Mouse (Mus musculus) embryo, embryonic 9.5 days (tissue): Measurements from ENCODE around the gene Zeb2.
"Not testable (repeated sequence)": the region's sequence is repeated elsewhere in the genome, so short reads cannot be mapped to it uniquely, and the experiment has no call there.

Source experiments
- DNase-seq: peaks from one replicate; pipeline ENCODE4 v3.0.0-alpha.2; 2017; ENCODE audit errors: extremely low spot score

Gene Zeb2

DNA sequence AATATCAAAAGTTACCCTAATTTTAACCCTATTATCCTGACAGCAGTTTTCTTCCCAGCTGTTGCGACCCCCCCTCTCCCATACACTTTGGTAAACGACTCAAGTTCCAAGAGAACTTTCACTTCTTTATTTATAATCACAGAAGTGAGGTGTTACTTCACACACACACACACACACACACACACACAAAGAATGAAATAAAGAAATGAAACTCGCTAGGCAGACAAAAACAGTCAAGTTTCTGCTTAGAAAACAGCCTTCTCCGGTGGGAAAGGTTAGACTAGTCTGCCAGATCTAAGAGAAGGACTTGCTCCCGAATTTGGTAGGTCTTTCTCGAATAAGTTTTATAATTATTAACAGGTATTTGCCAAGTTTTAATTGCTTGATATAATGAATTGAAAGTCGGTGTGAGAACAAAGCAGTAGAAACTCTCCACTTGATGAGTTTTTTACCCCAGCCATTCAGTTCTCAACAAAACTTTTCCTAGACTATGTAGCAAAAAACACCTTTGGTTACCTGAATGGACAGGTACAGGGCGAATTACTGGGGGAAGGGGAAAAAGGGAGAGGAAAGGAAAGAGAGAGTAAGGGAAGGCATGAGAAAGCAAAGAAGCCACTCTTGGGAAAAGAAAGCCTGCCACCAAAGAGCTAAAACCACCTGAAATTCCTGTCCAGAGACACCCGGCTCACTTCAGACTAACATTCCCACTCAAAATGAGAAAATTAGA is 5.0 kb downstream of the Zeb2 start:
- DNase-seq: no peak

DNA sequence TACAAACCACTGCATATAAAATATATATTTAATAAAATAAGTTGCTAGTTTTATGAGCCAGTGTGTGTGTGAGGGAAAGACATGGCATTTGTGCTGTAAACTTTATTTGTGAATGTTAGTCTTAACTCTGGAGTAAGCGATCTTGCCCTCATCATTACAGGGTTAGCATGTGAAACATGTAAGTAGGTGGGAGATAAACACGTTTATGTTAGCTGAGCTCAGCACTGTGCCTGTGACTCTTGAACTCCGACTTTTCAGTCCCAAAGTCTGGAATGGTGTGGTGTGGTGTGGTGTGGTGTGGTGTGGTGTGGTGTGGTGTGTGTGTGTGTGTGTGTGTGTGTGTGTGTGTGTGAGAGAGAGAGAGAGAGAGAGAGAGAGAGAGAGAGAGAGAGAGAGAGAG is 5.6 kb downstream of the Zeb2 start:
- not testable (repeated sequence) for DNase-seq

DNA sequence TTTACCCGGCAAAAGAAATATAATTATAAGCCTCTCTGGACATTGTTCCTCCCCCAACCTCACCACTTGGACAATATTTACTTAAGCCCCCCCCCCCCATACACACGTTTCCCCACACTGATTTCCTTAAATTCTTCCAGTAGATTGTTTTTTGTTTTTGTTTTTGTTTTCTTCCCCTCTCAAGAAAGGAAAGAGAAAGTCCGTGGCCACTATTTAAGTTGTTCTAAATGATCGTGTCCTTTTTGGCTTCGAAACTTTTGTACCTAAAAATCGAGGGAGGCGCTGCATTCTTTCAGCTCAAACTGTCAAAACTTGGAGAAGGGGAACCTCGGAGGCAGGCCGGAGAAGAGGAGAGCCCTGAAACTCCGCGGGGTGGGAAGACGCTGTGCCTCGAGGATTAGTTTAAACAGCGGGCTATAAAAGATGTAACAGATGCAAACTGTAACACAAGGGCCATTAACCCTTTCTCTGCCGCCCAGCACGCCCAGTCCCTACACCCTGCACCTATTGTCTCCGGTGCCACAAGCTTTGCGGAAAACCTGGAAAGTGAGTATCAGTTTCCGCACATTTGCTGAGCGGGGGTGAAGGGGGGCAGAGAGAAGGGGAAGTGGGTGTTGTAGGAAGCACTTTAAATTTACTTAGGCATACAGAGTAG is 6.3 kb downstream of the Zeb2 start:
- no peak for DNase-seq

DNA sequence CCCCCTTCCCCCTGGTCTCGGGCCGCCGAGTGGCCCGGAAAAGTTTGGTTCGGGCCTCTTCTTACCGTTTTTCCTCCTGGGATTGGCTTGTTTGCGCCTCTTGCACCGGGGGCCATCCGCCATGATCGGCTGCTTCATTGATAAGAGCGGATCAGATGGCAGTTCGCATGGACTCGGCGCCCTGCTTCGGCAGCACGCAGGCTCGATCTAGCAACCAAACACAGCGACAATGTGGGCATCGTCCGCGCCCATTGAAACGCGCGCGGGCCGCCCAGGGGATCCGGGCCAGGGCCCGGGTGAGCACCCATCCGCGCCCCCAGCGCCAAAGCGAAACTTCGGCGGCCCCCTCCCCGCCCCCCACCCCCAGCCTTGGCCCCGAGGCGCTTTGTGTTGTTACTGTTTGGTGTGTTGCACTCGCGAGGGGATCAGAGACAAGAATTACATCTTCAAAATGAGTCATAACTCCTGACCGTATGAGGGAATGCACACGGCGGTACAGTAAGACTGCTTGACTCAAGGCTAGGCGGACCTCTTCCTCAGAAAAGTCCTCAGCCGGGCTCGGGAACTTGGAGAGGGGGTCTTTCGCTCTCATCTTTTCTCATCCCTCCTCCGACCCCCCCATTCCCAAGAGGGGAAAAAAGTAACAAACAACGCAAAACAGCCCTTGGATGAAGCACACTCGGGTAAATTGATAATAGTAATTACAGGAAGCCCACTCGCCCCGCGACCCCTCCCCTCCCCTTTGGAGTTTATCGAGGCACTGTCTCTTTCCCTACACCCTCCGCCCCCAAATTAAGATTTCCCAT is 7.0 kb downstream of the Zeb2 start:
- DNase-seq: peak; percentile 73

DNA sequence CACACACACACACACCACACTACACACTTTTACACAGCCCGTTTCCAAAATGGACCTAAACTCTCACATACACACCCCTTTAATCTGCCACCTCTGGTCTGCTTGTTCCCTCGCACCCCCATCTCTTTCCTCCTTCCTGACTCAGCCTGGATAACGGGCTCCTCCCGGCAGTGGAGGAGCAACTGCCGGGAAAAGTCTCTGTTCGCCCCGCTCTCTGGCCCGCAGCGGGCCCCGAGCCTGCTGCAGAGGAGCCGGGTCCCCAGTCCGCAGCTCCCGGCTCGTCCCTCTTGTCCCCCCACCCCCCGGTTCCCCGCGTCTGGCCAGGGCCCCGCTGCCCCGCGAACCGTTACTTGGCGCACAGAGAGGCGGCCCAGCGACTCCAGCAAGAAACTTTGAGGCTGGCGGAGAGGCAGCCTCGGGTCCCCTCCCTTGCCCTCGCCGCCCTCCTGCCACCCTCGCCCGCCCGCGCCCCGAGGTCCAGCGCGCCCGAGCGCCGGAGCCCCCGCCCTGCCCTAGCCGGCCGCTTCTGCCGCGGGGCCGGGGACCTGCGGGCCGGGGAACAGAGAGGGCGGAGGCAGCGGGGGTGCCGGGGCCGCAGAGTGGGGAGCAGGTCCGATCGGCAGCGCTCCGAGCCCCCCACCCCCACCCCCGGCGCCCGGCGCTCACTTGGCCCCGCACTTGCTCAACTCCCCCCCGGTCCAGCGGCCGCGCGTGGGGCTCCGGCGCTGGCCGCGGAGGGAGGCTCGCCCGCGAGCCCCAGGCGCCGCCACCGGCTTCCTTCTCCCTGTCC is 7.8 kb downstream of the Zeb2 start:
- no peak for DNase-seq

DNA sequence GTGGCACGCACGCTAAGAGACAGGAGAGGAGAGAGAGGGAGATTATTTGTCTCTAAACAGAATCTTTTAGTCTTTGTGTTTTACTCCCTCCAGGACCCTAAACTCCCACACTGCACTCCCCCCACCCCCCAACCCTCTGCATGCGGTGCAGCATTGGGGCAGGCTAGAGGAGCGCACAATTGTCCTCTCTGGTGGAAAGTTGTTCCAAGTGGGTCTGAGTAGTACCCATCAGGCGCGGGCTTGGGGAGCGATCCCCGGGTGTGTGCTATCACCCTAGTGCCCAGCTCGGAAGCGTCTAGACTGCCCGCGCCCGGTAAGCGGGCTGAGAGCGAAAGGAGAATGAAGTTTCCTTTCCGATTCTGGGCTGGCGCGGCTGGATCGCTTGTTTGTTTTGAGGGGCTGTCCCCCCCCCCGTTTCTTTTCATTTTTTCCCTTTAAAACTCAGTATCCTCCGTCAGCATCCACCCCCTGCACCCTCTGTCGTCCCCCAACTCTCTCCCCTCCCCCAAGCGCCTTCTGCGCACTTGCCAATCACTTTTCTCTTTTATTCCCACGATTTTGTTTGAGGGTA is 8.6 kb downstream of the Zeb2 start:
- DNase-seq: no peak

DNA sequence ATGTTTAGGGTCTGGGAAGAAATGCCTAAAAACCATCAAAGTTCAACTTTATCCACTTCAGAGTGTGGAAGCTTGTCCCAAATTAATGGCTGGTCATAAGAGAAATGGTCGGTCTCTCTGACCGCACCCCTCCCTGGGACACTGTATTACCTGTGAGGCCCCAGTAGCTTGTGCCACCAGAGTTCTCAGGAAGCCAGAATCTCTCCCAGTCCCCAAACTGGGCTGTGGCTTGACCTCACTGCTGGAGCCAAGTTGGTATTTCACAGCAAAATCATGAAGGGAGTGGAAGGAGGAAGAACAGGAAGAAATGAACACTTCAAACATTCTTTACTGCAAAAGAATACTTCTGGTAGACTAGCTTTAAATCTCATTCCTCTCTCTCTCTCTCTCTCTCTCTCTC is 9.6 kb downstream of the Zeb2 start:
- DNase-seq: no peak

DNA sequence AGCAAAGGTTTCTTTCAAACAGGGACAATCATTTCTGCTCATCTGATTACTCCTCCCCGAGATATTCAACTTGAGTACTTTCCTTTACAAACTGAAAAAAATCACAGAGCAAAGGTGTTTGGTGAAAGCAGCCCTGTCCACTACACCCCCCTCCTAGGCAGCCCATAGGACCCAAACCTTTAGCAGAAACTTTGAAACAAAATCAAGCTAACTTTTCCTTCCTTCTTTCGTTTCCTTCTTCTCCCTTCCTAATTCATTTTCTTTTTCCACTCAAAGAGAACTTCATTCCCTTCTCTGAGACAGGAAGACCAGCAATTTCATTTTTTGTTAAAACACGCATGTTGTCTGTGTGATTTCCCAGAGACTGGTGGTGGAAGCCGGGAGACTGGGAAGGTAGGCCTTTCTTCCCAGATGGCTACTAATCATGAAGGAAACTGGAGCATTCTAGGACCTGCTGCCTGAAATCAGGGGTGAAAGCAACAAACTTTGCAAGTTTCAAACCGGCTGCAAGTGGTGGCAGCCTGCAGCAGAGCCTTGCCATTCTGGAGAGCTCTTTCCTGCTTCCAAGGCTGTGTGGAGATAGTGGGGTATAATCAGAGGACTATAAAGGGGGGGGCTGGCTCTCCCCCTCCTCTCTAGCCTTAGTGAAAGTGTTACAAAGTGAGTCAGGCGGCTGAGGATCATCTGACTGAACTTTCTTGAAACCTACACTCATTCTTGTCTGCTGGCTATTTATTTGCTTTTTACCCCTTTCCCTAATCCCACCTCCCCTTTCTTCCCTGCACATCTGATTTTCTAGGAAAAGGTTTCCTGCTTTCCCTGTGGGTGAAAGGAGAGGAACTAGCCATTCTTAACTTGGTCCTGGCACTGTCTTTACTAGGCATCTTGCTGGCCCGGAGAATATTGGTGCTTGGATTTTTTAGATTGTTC is 11.0 kb downstream of the Zeb2 start:
- DNase-seq: no peak

DNA sequence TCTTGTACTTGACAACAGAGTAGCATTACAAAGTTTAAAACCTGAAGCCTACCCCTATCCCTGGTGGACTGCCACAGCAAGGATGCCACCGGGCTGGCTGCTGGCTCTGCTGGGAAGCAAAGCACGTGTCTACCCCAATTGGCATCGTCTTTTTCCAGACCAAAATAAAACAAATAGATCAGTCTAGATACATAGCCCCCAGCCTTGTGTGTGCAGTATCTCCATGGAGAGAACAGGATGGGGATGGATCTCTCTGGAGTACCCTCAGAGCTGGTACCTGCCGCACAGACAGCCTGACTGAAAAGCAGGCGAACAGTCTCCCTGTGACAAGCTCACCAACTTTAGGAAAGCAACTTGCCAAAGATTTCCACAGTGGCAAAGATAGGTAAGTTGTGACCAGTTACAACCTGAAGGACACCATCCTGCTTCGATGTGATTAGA is 11.9 kb downstream of the Zeb2 start:
- DNase-seq: no peak

DNA sequence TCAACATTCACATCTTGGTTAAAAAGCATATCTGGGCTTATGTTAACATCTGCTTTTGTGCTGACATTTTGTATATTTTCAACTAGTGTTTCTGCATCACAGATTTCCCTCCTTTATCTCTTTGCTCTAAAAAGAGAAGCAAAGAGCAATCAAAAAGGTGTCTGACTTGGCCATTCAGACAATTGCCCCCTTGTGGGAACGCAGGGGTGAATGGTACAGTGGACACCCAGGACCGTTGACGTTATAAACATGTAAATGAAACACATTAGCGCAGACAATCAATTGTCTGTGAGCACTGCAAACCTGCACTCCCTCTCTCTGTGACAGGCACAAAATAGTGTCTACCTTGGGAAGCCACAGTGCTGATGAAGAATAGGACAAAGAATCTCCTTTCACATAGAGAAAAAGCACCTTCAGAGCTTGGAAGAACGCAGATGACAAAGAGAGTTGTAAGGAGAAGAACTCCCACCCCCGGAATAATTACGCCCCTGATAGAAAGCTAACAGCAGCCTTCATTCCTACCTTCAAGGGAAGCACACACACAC is 12.6 kb downstream of the Zeb2 start:
- DNase-seq: no peak

DNA sequence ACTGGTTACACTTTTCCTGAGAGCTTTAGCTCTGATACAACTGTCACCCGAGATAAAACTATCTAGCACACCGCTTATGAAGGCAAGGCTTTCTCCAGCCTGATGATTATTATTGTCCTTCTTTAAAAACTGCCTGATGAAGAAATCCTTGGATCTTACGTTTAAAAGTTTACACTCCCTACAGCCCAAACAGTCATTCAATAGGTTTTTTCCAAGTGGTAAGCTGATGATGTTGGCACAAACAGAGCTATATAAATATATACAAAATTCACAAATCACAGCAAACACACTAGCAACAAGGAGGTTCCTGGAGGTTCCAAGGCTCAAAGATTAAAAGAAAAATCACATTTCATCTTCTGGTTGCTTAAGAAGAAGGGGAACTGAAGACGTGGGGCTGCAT is 13.1 kb downstream of the Zeb2 start:
- no peak for DNase-seq

DNA sequence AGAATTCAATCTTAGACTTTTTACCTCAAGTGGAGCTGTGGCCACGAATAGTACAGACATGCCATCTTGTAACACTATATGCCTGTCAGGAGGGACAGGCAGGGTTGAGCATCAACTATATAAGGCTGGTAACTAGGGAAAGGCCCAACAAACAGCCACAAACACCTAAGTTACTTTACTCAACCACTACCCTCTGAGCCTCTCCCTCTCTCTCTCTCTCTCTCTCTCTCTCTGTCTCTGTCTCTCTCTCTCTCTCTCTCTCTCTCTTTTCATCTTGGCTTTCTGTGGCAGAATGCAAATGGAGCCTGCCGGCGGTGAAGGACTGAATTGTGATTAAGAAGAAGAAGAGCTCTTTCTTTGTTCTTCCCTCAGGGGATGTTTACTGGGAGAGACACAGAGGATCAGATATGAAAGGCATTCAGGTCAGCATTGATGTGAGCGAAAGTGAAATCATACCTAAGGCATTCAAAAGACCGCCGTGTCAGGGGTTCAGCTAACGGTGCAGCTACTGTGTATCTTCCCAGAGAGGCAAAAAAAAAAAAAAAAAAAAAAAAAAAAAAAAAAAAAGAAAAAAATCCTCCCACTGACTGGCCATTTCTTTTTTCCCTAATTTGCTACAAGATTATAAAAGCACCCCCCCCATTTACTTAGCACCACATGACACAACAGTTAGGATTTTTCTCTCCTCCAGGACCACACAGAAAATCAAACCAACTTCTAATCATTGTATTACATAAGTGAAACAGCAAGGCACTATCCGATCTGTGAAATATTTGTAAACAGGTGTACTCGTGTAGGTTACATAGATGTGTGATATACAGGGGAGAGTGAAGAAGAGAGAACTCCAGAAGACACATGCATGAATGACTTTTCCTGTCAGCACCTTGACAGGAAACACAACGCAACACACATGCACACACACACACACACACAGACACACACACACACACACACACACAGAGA is 13.9 kb downstream of the Zeb2 start:
- DNase-seq: no peak

DNA sequence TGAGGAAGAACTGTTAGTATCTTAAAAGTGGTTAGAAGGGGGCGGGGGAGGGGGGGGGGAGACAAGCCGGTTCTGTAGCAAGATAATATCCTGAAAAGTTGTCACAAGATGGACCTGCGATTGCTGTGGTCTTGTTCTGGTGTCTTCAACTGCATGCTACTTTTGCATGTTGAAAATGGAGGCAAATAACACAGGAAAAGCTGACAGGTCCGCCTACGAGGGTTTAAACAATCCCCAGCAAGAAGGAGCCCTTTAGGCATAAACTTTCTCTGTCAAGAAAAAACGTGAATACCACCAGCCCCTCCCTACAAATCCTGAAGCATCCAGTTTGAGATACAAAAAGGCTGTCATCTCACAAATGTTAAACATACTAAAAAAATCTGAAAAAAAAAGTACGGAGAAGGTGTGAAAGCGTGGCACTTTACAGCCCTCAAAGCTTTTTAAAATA is 15.0 kb downstream of the Zeb2 start:
- no peak for DNase-seq

DNA sequence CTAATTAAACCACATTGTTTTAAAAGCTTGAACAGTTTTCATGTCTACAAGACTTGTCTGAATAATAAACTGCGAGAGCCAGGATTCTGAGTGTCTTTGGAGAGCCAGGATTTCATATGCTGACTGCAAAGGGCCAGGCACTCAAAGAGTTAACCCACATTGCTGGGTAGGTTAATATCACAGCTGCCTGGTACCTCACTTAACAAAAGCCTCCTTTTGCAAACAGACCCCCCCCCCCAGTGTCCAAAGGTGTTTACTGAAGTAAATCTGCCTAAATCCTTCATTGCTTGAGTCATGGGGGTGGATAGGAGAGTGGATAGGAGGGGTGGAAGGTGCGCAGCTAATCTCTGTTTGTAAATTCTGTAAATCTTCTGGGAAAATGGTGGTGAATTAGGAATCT is 15.6 kb downstream of the Zeb2 start:
- DNase-seq: no peak

DNA sequence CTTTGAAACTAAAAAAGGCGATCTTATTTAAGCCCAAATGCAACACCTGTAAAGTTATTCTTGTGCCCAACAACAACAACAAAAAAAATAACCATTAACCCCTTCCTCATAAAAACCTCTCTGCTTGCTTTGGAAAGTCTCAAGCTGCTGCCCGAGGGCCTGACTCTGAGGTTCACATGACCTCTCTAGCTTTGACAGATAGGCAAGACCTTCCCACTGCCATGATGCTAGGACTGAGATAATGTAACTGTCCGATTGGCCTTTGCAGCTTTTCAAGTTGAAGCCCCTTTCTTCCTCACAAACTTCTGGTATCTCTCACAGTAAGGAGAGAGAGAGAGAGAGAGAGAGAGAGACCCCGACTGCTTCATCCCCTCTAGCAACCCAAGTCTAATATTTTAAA is 16.2 kb downstream of the Zeb2 start:
- DNase-seq: no peak

DNA sequence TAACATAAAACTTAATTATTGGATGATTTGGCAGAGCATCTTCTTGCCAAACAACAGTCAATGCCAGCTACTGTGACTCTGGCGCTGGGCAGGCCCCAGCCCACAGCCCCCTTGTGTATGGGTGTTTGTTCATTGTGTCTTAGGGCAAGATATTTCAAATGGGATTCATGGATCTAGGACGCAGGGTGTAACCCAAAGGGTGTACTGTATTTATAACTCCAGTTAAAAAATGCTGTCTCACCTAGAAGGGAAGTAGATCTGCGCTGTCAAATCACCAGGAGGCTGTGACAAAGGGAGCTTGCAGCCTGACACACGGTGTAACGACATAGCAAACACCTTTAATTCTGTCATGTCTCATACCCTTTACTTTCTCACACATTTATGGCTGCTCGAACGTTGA is 16.6 kb downstream of the Zeb2 start:
- DNase-seq: no peak

DNA sequence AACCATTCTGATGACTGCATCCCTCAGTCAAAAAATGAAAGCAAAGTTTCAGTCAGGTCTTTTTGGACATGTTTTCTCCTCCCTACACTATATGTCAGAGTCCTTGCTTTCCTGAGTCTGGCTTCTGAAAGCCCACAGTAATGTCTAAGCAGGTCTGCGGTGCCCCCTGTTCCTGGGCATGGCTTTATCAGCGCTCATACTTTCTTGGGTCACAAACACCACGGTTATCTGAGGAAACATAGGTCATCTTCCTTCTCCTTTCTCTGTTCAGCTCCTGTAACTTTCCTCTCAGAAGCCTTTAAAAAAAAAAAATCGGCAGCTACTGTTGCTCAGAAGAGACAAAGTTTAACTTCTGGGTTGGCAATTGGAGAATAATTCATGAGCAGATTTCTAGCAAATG is 17.2 kb downstream of the Zeb2 start:
- no peak for DNase-seq

DNA sequence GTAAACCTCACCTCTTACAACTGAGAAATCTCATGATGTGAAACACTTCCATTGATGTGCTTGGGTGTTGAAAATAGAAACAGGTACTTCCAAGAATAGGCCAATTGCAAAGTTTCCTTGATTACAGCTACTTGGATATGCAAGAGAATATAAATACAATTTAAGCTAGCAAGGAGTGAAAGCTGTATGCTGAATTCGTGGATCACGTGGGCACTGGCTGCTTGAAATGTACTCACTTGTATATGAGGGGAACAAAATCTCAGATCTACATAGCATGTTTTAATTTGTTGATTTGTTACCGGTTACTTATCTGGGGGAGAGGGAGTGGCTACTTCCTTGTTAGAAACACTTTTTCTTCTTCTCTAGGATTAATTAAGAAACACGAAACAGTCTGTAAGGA is 18.1 kb downstream of the Zeb2 start:
- DNase-seq: no peak

DNA sequence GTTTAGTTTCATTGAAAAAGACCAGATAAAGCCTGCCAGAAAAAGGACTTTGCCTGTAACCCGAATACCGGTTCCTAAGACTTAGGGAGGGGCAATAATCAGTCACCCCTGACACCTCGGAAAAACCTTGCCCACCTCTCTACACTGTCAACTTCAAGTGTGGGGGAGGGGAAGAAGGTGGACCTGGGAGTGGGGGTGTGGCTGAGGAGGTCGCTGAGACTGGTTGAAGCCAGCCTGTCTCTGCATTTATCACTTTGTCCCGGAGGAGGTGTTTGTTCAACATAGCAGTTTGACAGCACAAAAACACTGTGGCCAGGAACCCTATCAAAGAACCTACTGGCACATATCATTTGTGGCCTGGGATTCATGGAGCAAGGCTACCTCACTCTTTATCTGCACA is 19.2 kb downstream of the Zeb2 start:
- DNase-seq: no peak
